Mouse (Mus musculus): ENCODE data around the gene Avp. TPM values are rescaled to one million over a fixed set of nuclear protein-coding genes. Genes with fewer than 3 reads are reported as not detected.

Gene Avp
- not detected for polyA plus RNA-seq (2014; fragmentation: Illumina TruSeq; extraction: RNeasy Lipid Tissue Mini Kit (QIAGEN cat#74804); ENCODE audit: low read depth, low replicate concordance)

DNA sequence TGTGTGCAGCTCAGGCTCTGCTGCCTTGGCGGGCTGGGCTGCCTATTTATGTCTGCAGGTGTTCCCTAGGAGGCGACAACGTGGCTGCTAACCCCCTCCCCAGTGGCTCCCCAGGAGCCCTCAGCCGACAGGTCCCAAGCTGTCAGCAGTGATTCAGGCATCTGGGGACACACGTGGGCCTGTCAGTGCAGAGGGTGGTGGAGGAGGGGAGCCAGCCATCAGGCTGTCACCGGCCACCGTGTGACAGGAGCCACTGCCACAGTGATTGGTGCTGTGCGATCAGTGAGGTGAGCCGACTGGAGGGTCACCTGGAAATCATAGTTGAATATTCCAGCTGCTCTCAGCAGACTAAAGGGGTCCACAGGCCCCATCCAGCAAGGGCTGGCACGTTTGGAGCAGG lies at the start of gene Avp:
TSS of gene Avp (minus strand) at position 3 of the 400 bp plus-strand sequence.

GRCm38 (mm10) chr2:130629839-130630203 lies 47.5 kb upstream of the Avp start, which contains the start of the genes Fastkd5 and Ubox5:
TSS of gene Fastkd5 (minus strand) at chr2:130630027.
TSS of gene Ubox5 (minus strand) at chr2:130630038.

GRCm38 (mm10) chr2:130575873-130576272 lies 6.5 kb downstream of the Avp start, which contains the start of gene Oxt:
TSS of gene Oxt (plus strand) at chr2:130576173.

GRCm38 (mm10) chr2:130563212-130564055 lies 18.9 kb downstream of the Avp start, which contains the start of gene Mrps26:
TSS of gene Mrps26 (plus strand) at chr2:130563742.

Other genes with a start within 250 kb of the Avp start
- 46.6 TPM for gene Cpxm1, start 185.0 kb downstream of the Avp start, polyA plus RNA-seq (2014; fragmentation: Illumina TruSeq; extraction: RNeasy Lipid Tissue Mini Kit (QIAGEN cat#74804); ENCODE audit: low read depth, low replicate concordance)
- gene Gm28372, start 177.3 kb downstream of the Avp start, polyA plus RNA-seq (2014; fragmentation: Illumina TruSeq; extraction: RNeasy Lipid Tissue Mini Kit (QIAGEN cat#74804); ENCODE audit: low read depth, low replicate concordance), result not detected
- gene 1700020A23Rik, start 177.3 kb downstream of the Avp start, polyA plus RNA-seq (2014; fragmentation: Illumina TruSeq; extraction: RNeasy Lipid Tissue Mini Kit (QIAGEN cat#74804); ENCODE audit: low read depth, low replicate concordance), result 2.7 TPM
- gene Tmem239, start 176.1 kb downstream of the Avp start, polyA plus RNA-seq (2014; fragmentation: Illumina TruSeq; extraction: RNeasy Lipid Tissue Mini Kit (QIAGEN cat#74804); ENCODE audit: low read depth, low replicate concordance), result 3.5 TPM
- 44.2 TPM for gene Vps16, start 158.2 kb downstream of the Avp start, polyA plus RNA-seq (2014; fragmentation: Illumina TruSeq; extraction: RNeasy Lipid Tissue Mini Kit (QIAGEN cat#74804); ENCODE audit: low read depth, low replicate concordance)
- gene Pced1a, start 157.9 kb downstream of the Avp start, polyA plus RNA-seq (2014; fragmentation: Illumina TruSeq; extraction: RNeasy Lipid Tissue Mini Kit (QIAGEN cat#74804); ENCODE audit: low read depth, low replicate concordance), result 15.7 TPM
- 78.3 TPM for gene Ptpra, start 132.3 kb downstream of the Avp start, polyA plus RNA-seq (2014; fragmentation: Illumina TruSeq; extraction: RNeasy Lipid Tissue Mini Kit (QIAGEN cat#74804); ENCODE audit: low read depth, low replicate concordance)
- gene Mrps26, start 18.8 kb downstream of the Avp start, polyA plus RNA-seq (2014; fragmentation: Illumina TruSeq; extraction: RNeasy Lipid Tissue Mini Kit (QIAGEN cat#74804); ENCODE audit: low read depth, low replicate concordance), result 42.6 TPM
- gene Oxt, start 6.4 kb downstream of the Avp start, polyA plus RNA-seq (2014; fragmentation: Illumina TruSeq; extraction: RNeasy Lipid Tissue Mini Kit (QIAGEN cat#74804); ENCODE audit: low read depth, low replicate concordance), result not detected
- gene Fastkd5, start 47.5 kb upstream of the Avp start, polyA plus RNA-seq (2014; fragmentation: Illumina TruSeq; extraction: RNeasy Lipid Tissue Mini Kit (QIAGEN cat#74804); ENCODE audit: low read depth, low replicate concordance), result 4.8 TPM
- gene Ubox5, start 47.5 kb upstream of the Avp start, polyA plus RNA-seq (2014; fragmentation: Illumina TruSeq; extraction: RNeasy Lipid Tissue Mini Kit (QIAGEN cat#74804); ENCODE audit: low read depth, low replicate concordance), result 4.7 TPM
- gene Lzts3, start 60.2 kb upstream of the Avp start, polyA plus RNA-seq (2014; fragmentation: Illumina TruSeq; extraction: RNeasy Lipid Tissue Mini Kit (QIAGEN cat#74804); ENCODE audit: low read depth, low replicate concordance), result 11.3 TPM
- gene Ddrgk1, start 82.1 kb upstream of the Avp start, polyA plus RNA-seq (2014; fragmentation: Illumina TruSeq; extraction: RNeasy Lipid Tissue Mini Kit (QIAGEN cat#74804); ENCODE audit: low read depth, low replicate concordance), result 145 TPM
- 43.0 TPM for gene Itpa, start 85.1 kb upstream of the Avp start, polyA plus RNA-seq (2014; fragmentation: Illumina TruSeq; extraction: RNeasy Lipid Tissue Mini Kit (QIAGEN cat#74804); ENCODE audit: low read depth, low replicate concordance)
- 4.5 TPM for gene Slc4a11, start 115.0 kb upstream of the Avp start, polyA plus RNA-seq (2014; fragmentation: Illumina TruSeq; extraction: RNeasy Lipid Tissue Mini Kit (QIAGEN cat#74804); ENCODE audit: low read depth, low replicate concordance)

All from adipose tissue, adult 10 weeks (tissue).